Mouse (Mus musculus): ENCODE results near the gene Sod1. TPM values are rescaled to one million over a fixed set of nuclear protein-coding genes. Genes with fewer than 3 reads are reported as not detected.

The Sod1 gene
- polyA plus RNA-seq, 1 experiment from 2014 or later: 1,130 TPM

DNA sequence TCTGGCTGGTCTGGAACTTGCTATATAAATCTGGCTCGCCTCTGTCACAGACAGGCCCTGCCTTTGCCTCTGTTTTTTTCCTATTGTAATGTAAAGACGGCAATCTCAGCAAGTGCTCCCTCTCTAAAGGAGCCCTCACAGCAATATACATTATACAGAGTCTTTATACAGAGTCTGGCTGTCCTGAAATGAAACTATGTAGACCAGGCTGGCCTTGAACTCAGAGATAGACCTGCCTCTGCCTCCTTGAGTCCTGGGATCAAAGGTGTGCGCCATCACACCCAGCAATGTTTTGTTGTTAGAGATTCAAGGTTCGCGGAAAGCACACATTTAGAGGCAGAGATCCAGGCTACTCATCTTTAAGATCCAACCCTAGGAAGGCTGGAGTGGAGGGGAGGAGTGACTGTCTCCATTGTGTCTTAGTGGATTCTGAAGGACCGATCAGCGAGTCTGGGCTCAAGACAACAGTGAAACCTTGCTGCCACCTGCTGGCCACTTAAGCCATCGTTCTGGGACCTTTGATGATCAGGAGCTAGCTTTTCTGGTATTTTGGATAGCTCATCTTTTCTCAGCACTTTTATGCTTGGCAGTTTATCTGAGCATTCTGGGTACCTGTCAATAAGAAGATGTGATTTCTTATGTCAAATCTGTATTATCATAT, 34.5 kb upstream of the Sod1 start:
- WGBS: 43% methylated on average over 8 of the region's 8 CpGs
- Histone ChIP-seq H3K4me1 (ENCODE audit: control insufficient read depth, insufficient read depth, low read length) (no peaks in the 10 kb centered on the region), H3K27ac (replicated peaks; ENCODE audit: low read depth, low read length) (no peak overlapping the region), H3K9ac (ENCODE audit: low read depth, low read length) (no peak overlapping the region), H3K36me3 (ENCODE audit: control insufficient read depth, insufficient read depth, low read length) (no peaks in the 10 kb centered on the region), H3K27me3 (replicated peaks; ENCODE audit: control insufficient read depth, insufficient read depth, low read length) (no peaks in the 10 kb centered on the region), H3K4me2 (ENCODE audit: low read depth, low read length) (no peak overlapping the region), H3K4me3 (ENCODE audit: low read depth, low read length) (no peak overlapping the region), H3K9me3 (ENCODE audit: control insufficient read depth, low read length) (no peaks in the 10 kb centered on the region)
- ATAC-seq (ENCODE audit: low read depth) (peak; percentile 84), DNase-seq (ENCODE audit: low spot score) (peak; percentile 87)

DNA sequence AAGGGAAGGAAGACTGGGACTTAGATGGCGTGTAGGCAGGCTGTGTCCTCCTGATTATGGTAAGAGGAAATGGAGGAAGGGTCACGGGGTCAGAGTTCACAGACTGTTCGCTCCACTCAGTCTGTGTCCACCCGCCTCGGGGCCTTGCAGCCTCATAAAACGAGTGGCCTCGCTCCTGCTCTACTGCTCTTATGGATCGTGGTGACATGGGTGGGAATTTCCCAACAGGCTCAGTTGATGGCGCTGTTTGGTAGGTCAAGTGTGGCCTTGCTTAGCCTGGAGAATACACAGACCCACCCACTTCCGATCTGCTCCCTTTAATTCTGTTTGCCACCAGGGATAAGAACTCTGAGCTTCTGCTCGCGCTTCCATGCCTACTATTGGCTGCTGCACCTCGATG, 33.1 kb upstream of the Sod1 start:
- no peaks in the 10 kb centered on the region for H3K9me3 ChIP-seq (ENCODE audit: control insufficient read depth, low read length)

GRCm38 (mm10) chr16:90191289-90191688, 29.3 kb upstream of the Sod1 start:
- Histone ChIP-seq H3K9me3 (ENCODE audit: control insufficient read depth, low read length) (no peaks in the 10 kb centered on the region), H3K36me3 (ENCODE audit: control insufficient read depth, insufficient read depth, low read length) (no peaks in the 10 kb centered on the region), H3K4me3 (ENCODE audit: low read depth, low read length) (no peak overlapping the region), H3K27ac (replicated peaks; ENCODE audit: low read depth, low read length) (no peak overlapping the region), H3K9ac (ENCODE audit: low read depth, low read length) (no peak overlapping the region), H3K4me2 (ENCODE audit: low read depth, low read length) (no peak overlapping the region), H3K27me3 (replicated peaks; ENCODE audit: control insufficient read depth, insufficient read depth, low read length) (no peaks in the 10 kb centered on the region), H3K4me1 (ENCODE audit: control insufficient read depth, insufficient read depth, low read length) (no peaks in the 10 kb centered on the region)
- DNase-seq (ENCODE audit: low spot score) (no peak), ATAC-seq (ENCODE audit: low read depth) (no peak)
- WGBS: 67% methylated on average over 6 of the region's 6 CpGs

More for the DNA sequence above, 33.1 kb upstream of the Sod1 start:
- no peak overlapping the region for H3K4me2 ChIP-seq (ENCODE audit: low read depth, low read length)
- H3K36me3 ChIP-seq (ENCODE audit: control insufficient read depth, insufficient read depth, low read length): no peaks in the 10 kb centered on the region
- 32% methylated on average over 12 of the region's 13 CpGs for WGBS
- H3K4me1 ChIP-seq (ENCODE audit: control insufficient read depth, insufficient read depth, low read length): no peaks in the 10 kb centered on the region
- DNase-seq (ENCODE audit: low spot score) (peak; percentile 41), ATAC-seq (ENCODE audit: low read depth) (peak; percentile 54; the same call in 1 of the 2 replicates)
- H3K27ac ChIP-seq (replicated peaks; ENCODE audit: low read depth, low read length): no peak overlapping the region
- H3K9ac ChIP-seq (ENCODE audit: low read depth, low read length): no peak overlapping the region
- no peaks in the 10 kb centered on the region for H3K27me3 ChIP-seq (replicated peaks; ENCODE audit: control insufficient read depth, insufficient read depth, low read length)
- H3K4me3 ChIP-seq (ENCODE audit: low read depth, low read length): no peak overlapping the region

GRCm38 (mm10) chr16:90193719-90194118, 26.8 kb upstream of the Sod1 start:
- Histone ChIP-seq H3K36me3 (ENCODE audit: control insufficient read depth, insufficient read depth, low read length) (no peaks in the 10 kb centered on the region), H3K27ac (replicated peaks; ENCODE audit: low read depth, low read length) (no peak overlapping the region), H3K9ac (ENCODE audit: low read depth, low read length) (no peak overlapping the region), H3K4me3 (ENCODE audit: low read depth, low read length) (no peak overlapping the region), H3K27me3 (replicated peaks; ENCODE audit: control insufficient read depth, insufficient read depth, low read length) (no peaks in the 10 kb centered on the region), H3K4me1 (ENCODE audit: control insufficient read depth, insufficient read depth, low read length) (peaks cover 5% of the 10 kb centered on the region), H3K4me2 (ENCODE audit: low read depth, low read length) (no peak overlapping the region), H3K9me3 (ENCODE audit: control insufficient read depth, low read length) (no peaks in the 10 kb centered on the region)
- DNase-seq (ENCODE audit: low spot score) (no peak), ATAC-seq (ENCODE audit: low read depth) (no peak)

DNA sequence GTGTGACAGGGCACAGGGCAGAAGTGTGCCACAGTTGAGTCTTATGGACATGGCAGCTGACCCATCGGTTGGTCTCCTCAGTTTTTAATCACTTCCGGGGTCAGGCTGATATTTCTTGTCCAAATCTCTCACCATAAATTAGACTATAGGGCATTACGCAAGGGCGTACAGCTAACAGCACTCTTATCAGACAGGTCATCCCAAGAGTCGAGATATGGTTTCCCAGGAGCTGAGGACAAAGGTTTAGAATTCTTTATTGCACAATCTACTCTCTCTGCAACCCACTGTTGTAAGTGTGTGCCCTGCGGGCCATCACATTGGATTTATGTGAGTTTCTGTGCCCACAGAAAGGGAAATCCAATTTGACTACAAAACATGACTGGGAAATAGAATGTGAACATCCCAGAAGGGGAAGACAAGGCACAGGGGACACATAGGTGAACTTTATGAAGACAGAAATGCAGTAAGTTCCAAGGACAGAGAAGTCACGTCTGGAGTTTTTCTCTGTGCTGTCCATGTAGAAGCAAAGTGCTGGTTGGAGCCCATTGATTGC, 23.8 kb upstream of the Sod1 start:
- Histone ChIP-seq H3K9me3 (ENCODE audit: control insufficient read depth, low read length) (no peaks in the 10 kb centered on the region), H3K4me3 (ENCODE audit: low read depth, low read length) (no peak overlapping the region), H3K27me3 (replicated peaks; ENCODE audit: control insufficient read depth, insufficient read depth, low read length) (no peaks in the 10 kb centered on the region), H3K9ac (ENCODE audit: low read depth, low read length) (no peak overlapping the region), H3K4me2 (ENCODE audit: low read depth, low read length) (peak overlapping the region; percentile 61), H3K36me3 (ENCODE audit: control insufficient read depth, insufficient read depth, low read length) (no peaks in the 10 kb centered on the region), H3K4me1 (ENCODE audit: control insufficient read depth, insufficient read depth, low read length) (peaks cover 5% of the 10 kb centered on the region), H3K27ac (replicated peaks; ENCODE audit: low read depth, low read length) (no peak overlapping the region)
- DNase-seq (ENCODE audit: low spot score): no peak
- ATAC-seq (ENCODE audit: low read depth): no peak
- WGBS: 86% methylated on average over 7 of the region's 7 CpGs

GRCm38 (mm10) chr16:90197337-90197973, 23.1 kb upstream of the Sod1 start:
- no peaks in the 10 kb centered on the region for H3K9me3 ChIP-seq (ENCODE audit: control insufficient read depth, low read length)
- peaks cover 10% of the 10 kb centered on the region for H3K4me1 ChIP-seq (ENCODE audit: control insufficient read depth, insufficient read depth, low read length)
- peak overlapping the region; percentile 46 for H3K9ac ChIP-seq (ENCODE audit: low read depth, low read length)
- no peaks in the 10 kb centered on the region for H3K36me3 ChIP-seq (ENCODE audit: control insufficient read depth, insufficient read depth, low read length)
- ATAC-seq (ENCODE audit: low read depth) (peak; percentile 95), DNase-seq (ENCODE audit: low spot score) (peak; percentile 89)
- H3K27ac ChIP-seq (replicated peaks; ENCODE audit: low read depth, low read length): peak overlapping the region; percentile 33; the same call in 1 of the 2 replicates
- peak overlapping the region; percentile 61 for H3K4me2 ChIP-seq (ENCODE audit: low read depth, low read length)
- peak overlapping the region; percentile 40 for H3K4me3 ChIP-seq (ENCODE audit: low read depth, low read length)
- 3% methylated on average over 19 of the region's 22 CpGs for WGBS
- no peaks in the 10 kb centered on the region for H3K27me3 ChIP-seq (replicated peaks; ENCODE audit: control insufficient read depth, insufficient read depth, low read length)

- H3K36me3 ChIP-seq (ENCODE audit: control insufficient read depth, insufficient read depth, low read length): no peaks in the 10 kb centered on the region
- WGBS: 85% methylated on average over 6 of the region's 6 CpGs
- DNase-seq (ENCODE audit: low spot score): no peak
- H3K4me2 ChIP-seq (ENCODE audit: low read depth, low read length): no peak overlapping the region
- peaks cover 15% of the 10 kb centered on the region for H3K4me1 ChIP-seq (ENCODE audit: control insufficient read depth, insufficient read depth, low read length)
- no peak overlapping the region for H3K4me3 ChIP-seq (ENCODE audit: low read depth, low read length)
- ATAC-seq (ENCODE audit: low read depth): no peak
- no peak overlapping the region for H3K27ac ChIP-seq (replicated peaks; ENCODE audit: low read depth, low read length)
- no peaks in the 10 kb centered on the region for H3K9me3 ChIP-seq (ENCODE audit: control insufficient read depth, low read length)
- H3K27me3 ChIP-seq (replicated peaks; ENCODE audit: control insufficient read depth, insufficient read depth, low read length): no peaks in the 10 kb centered on the region
- H3K9ac ChIP-seq (ENCODE audit: low read depth, low read length): no peak overlapping the region
Observed at GRCm38 (mm10) chr16:90198626-90199025, 21.9 kb upstream of the Sod1 start.

GRCm38 (mm10) chr16:90199174-90199573, 21.4 kb upstream of the Sod1 start:
- H3K36me3 ChIP-seq (ENCODE audit: control insufficient read depth, insufficient read depth, low read length): no peaks in the 10 kb centered on the region
- peaks cover 15% of the 10 kb centered on the region for H3K4me1 ChIP-seq (ENCODE audit: control insufficient read depth, insufficient read depth, low read length)
- H3K9me3 ChIP-seq (ENCODE audit: control insufficient read depth, low read length): no peaks in the 10 kb centered on the region
- 79% methylated on average over 10 of the region's 10 CpGs for WGBS
- ATAC-seq (ENCODE audit: low read depth) (no peak), DNase-seq (ENCODE audit: low spot score) (no peak)
- no peak overlapping the region for H3K27ac ChIP-seq (replicated peaks; ENCODE audit: low read depth, low read length)
- no peak overlapping the region for H3K4me2 ChIP-seq (ENCODE audit: low read depth, low read length)
- no peak overlapping the region for H3K4me3 ChIP-seq (ENCODE audit: low read depth, low read length)
- H3K27me3 ChIP-seq (replicated peaks; ENCODE audit: control insufficient read depth, insufficient read depth, low read length): no peaks in the 10 kb centered on the region
- H3K9ac ChIP-seq (ENCODE audit: low read depth, low read length): no peak overlapping the region
